Comparison of ENCODE assay signal across 19 mouse cellular contexts in genomic region chr5:89895520-89895919, GRCm38 (mm10).
"Had no signal": no experiment of that assay in that cellular context is flagged by ENCODE, and none has a peak within 500 bp of the region (broad histone marks: within the 10 kb centered on the region; RNA-seq: fewer than 3 reads in every experiment).

No protein-coding gene starts in this region.

- DNase-seq: cerebellum, adult 8-10 months; cerebellum, adult 9-10 months; cerebellum, adult 9-11 months; cerebellum, postnatal 10 days; cerebellum, postnatal 25 days; cerebellum, postnatal 36 days; embryo, embryonic 11 days; forebrain, postnatal 0 days; gastrocnemius, adult 2 months; gastrocnemius, postnatal 10 days; gastrocnemius, postnatal 14 days; gastrocnemius, postnatal 25 days; gastrocnemius, postnatal 36 days; heart, adult 18-20 months; heart, adult 2 months had no signal

- ATAC-seq: forebrain, embryonic 13.5 days; forebrain, embryonic 14.5 days; forebrain, embryonic 15.5 days; forebrain, embryonic 16.5 days; forebrain, postnatal 0 days had no signal
